Mouse (Mus musculus) E14TG2a.4 (cell line): ENCODE data around the gene Mertk.

Experiments used
- CTCF ChIP-seq: conservative IDR thresholded peaks from 2 replicates; pipeline ENCODE4 v1.5.1; 2014; ENCODE audit warnings: low read length
- NANOG ChIP-seq: IDR thresholded peaks from 2 replicates; pipeline ENCODE4 v1.6.1; 2014; ENCODE audit warnings: borderline replicate concordance, low read length, mixed read lengths
- POU5F1 ChIP-seq: IDR thresholded peaks from 2 replicates; pipeline ENCODE4 v1.6.1; 2014; ENCODE audit warnings: low read length, borderline replicate concordance

- TF ChIP-seq CTCF (no peak), NANOG (no peak), POU5F1 (no peak)
Measured at GRCm38 (mm10) chr2:128839501-128839900, 140.7 kb downstream of the Mertk start.
